Mouse (Mus musculus): ENCODE results near the gene Bptf.
"Not testable (repeated sequence)": the region's sequence is repeated elsewhere in the genome, so short reads cannot be mapped to it uniquely, and the experiment has no call there.

The Bptf gene

DNA sequence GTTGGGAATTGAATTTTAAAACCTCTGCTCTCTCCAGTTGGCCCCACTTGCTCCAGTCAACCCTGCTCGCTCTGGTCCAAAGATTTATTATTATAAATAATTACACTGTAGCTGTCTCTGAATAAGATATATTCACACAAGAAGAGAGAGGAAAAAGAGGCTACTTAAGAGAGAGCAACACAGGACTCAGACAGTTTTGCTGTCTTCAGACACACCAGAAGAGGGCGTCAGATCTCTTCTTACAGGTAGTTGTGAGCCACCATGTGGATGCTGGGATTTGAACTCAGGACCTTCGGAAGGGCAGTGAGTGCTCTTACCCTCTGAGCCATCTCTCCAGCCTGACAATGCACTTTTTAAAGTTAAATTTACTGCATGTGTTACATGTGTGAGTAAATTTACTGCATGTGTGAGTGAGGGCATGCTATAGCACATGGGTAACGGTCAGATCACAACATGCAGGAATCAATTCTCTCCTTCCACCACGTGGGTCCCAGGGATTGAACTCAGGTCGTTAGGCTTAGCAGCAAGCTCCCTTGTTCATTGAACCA is 114.5 kb downstream of the Bptf start:
- DNase-seq (ENCODE audit: low spot score) = no peak

- no peak for DNase-seq (ENCODE audit: low spot score)
Measured at GRCm38 (mm10) chr11:107016893-107017292, 115.0 kb downstream of the Bptf start.

DNA sequence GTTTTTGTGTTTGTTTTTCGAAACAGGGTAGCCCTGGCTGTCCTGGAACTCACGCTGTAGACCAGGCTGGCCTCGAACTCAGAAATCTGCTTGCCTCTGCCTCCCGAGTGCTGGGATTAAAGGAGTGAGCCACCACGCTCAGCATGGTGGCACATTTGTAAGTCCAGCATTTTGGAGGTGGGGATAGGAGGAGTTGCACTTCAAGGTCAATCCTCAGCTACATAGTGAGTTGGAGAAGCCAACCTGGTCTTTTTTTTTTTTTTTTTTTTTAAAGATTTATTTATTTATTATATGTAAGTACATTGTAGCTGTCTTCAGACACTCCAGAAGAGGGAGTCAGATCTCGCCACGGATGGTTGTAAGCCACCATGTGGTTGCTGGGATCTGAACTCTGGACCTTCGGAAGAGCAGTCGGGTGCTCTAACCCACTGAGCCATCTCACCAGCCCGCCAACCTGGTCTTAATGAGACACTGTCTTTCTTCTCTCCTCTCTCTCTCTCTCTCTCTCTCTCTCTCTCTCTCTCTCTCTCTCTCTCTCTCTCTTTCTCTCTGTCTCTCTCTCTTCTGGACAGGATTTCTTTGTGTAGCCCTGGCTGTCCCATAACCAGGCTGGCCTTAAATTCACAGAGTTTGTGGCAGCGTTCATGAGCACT is 116.3 kb downstream of the Bptf start:
- DNase-seq (ENCODE audit: low spot score) = not testable (repeated sequence)

DNA sequence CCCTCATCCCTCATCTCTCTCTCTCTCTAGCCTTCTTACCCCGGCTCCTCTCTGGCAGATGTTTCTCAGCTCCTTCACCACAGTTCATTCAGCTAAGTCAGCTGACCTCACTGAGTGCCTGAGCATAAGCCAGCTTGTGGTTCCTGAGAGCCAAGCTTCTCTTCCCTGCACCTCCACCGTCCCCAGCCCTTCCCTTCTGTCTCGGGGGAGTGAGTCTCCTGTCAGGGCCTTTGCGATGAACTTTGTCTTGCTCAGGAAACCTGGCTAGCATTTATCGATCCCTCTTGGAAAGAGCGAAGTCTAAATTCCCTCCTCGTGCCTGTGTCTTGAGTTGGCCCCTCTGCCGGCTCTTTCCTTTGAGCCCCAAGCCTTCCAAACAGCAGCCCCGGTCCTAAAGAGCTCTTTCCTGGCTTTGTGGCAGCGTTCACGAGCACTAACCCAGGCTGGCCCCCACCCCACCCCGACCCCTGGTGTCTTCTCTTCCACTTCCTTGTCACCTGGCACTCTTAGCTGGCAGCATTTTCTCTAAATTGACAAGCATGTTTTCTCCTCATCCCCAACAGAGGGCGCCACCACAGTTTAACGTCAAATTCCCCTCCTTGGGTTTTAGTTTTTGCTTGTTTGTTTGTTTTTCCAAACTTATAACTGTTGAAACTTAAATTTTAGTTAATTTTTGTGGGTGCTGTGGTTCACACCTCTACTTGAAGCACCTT is 117.2 kb downstream of the Bptf start:
- no peak for DNase-seq (ENCODE audit: low spot score)

- DNase-seq (ENCODE audit: low spot score) = no peak
Measured at GRCm38 (mm10) chr11:107014020-107014585, 117.8 kb downstream of the Bptf start.

DNA sequence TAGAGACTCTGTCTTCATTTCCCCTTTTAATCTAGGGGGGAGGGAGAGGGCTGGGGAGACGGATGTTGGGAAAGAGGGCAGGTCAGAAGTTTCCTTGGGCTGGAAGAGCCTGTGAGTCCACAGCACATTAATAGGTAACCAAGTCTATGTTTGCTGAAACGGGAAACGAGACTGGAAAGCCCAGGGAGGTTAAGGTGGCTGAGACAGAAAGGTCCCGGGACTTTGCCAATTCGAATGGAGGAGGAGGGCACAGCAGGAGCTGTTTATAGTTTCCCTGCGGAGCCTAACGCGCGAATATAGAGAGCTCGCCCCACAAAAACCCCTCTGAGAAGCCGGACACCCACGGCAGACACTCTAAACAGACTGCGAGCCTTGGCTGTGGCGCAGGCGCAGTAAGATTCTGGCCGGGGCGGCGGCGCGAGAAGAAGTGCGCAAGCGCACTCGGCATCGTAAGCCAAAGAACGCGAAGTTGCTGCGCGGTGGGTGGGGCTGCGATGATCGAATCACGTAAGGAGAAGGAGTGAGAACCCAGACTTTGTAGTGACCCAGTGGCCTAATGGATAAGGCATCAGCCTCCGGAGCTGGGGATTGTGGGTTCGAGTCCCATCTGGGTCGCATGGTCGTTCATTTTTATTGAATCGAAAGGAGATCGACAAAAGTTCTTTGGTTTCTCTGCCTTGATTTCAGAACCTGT is 119.5 kb downstream of the Bptf start:
- peak; percentile 100 for DNase-seq (ENCODE audit: low spot score)

- DNase-seq (ENCODE audit: low spot score) = no peak
Measured at GRCm38 (mm10) chr11:107011669-107012323, 120.1 kb downstream of the Bptf start.

DNA sequence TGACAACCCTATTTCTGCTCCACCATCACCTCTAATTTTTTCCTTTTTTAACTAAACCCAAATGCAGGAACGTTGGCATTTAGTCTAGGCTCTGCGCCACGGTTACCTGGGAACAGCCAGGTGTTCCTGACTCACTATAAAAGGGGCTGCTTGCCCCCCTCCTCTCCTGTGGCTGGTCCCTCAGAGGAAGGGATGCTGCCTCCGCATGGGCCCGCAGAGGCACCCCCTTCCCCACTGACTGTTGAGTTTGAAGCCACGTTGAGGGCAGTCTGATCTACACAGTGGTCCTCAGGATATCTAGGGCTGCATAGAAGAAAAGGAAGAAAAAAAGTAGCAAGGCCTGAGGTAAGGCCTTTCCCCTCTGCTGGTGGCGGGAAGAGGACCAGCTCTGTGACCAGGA is 120.8 kb downstream of the Bptf start:
- no peak for DNase-seq (ENCODE audit: low spot score)

DNA sequence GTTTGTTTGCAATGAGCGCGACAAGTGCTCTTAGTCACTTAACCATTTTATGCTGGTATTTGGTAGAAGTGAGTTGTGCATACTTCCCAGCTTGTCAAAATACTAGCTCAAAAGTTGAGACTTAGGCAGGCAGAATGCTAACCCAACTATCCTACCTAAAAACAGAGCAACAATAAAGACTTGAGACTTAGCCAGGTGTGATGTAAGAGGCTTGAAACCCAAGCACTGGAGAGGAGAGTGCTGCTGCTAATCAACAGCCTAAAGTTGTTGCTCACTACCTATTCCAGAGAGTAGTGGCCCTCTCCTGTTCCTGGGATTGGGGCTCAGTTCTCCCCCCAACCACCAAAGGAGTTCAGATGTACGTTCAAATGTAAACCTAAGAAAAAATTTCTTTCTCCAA is 121.5 kb downstream of the Bptf start:
- DNase-seq (ENCODE audit: low spot score) = no peak

- no peak for DNase-seq (ENCODE audit: low spot score)
Measured at GRCm38 (mm10) chr11:107005538-107005937, 126.4 kb downstream of the Bptf start.

DNA sequence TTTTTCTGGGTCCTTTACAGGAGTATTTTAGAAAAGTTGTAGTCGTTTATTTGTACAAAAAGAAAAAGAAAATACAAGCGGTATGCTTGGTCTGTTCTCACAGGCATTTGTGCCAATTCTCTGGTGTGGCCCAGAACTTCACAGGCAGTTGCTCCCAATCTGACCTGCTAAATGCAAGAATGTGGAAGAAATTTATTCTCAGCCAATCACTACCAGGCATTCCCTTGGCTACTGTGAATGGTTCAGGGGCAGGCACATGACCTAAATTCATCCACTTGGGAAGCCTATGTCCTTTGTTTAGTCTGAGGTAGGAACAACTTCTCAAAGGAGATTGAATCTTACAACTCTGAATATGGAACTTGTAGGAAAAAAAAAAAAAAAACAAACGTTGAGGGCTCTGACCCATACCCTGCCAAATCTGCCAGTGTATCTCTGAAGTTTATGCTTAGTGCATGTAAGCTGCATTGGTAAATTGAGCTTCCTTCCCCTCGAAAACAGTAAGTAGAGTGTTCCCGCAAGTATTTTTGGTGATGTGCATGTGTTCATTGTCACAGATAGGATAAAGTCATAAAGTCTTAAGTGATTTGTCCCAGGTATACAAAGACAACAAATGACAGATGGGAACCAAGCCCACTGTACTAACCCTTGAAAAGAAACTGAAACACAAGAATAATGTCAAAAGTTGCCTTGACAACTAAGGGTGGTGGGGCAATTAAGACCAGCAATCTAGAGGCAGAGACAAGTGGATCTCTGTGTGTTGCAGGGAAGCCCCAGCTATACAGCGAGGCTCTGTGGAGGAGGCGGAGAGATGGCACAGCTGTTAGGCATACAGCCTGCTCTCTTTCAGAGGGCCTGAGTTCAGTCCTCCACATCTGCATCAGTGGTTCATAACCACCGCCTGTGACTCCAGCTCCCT is 129.9 kb downstream of the Bptf start:
- DNase-seq (ENCODE audit: low spot score) = no peak

DNA sequence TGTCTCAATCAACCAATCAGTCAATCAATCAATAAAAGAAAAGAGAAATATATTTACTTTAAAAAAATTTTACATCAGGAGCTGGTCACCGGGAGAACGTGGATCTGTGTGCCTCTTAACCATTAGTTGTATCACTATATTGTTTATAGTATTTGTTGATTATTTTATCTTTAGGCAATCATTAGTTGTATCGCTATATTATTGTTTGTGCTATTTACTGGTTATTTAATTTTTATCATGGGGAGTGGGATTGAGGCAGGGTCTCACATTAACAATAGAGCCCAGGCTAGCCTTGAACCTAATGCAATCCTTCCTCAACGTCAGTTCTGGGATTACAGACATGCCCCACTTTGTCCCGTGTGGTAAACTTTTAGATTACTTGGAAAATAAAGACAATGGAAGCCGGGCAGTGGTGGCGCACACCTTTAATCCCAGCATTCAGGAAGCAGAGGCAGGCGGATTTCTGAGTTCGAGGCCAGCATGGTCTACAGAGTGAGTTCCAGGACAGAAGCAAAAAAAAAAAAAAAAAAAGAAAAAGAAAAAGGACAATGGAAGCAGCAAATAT is 131.9 kb downstream of the Bptf start:
- DNase-seq (ENCODE audit: low spot score) = no peak

- DNase-seq (ENCODE audit: low spot score) = peak; percentile 77
Measured at GRCm38 (mm10) chr11:106999151-106999948, 132.6 kb downstream of the Bptf start, which contains the start of gene Kpna2. Gene Kpna2 (minus strand): TSS chr11:106999541.

GRCm38 (mm10) chr11:106998651-106999150 is 133.2 kb downstream of the Bptf start:
- no peak for DNase-seq (ENCODE audit: low spot score)

DNA sequence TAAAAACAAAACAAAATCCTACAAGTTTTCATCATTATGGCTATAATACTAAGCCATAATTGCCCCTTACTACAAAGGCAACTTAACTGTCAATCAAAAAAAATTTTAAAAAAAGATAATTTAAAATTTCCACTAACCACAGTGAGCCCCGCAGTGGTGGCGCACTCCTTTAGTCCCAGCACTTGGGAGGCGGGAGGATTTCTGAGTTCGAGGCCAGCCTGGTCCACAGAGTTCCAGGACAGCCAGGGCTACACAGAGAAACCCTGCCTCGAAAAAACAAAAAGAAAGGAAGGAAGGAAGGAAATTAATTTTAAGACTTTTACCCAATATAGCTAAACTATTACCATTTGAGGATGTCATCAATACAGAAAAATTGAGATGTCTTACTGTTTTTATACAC is 134.0 kb downstream of the Bptf start:
- DNase-seq (ENCODE audit: low spot score) = no peak

DNA sequence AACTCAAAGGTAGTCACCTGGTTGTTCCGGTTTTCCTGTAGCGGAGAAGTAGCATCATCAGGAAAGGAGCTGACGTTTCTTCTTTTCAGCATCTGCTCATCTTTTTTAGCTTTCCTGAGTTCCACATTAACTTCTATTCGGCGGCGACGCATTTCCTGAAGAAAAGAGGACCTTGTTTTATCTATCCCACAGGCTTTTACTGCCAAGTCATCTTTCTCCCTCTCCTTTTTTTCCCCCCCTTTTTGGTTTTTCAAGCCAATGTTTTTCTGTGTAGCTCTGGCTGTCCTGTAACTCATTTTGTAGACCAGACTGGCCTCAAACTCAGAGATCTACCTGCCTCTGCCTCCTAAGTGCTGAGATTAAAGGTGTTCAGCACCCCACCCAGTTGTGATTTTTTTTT is 135.4 kb downstream of the Bptf start:
- not testable (repeated sequence) for DNase-seq (ENCODE audit: low spot score)

DNA sequence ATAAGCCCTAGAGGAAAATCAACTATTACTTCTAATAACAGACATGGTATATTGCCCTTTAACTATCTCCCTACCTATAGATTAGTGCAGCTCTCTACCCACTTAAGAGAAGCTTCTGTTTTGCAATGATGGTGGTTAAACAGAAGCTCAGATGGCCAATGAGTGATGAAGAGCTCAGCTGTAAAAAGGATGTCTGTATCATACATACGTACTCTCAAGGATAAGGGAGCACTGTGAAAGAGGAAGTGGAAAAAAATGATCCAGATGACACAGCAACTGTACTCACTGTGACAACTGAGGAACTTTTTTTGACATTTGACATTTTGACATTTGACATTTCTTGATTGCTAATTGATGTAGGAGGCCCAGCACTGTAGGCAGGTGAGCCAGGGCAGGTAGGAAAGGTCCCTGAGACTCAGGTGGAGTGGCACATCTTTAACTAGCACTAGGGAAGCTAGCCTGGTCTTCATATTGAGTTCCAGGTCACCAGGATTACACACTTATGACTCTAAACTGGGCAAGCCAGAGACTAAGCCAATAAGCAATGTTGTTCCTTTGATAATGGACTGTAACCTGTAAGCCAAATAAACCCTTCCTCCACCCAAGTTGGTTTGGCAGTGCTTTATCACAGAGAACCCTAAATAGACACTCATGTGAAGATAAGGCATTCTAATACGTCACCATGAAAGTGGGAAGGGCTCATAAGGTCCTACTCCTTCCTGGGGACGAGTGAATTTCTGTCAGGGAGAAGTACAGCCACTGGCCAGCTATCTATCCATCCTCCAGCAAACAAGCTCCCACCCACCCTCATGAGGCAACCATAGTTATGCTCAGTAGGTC is 137.5 kb downstream of the Bptf start:
- no peak for DNase-seq (ENCODE audit: low spot score)

- DNase-seq (ENCODE audit: low spot score) = no peak
Measured at GRCm38 (mm10) chr11:106987384-106987783, 144.5 kb downstream of the Bptf start.

All from ovary, postnatal 10 days (tissue).